Mouse (Mus musculus) brain, embryonic 14.5 days (tissue): ENCODE results near the gene Crtac1.

ENCODE experiments used
- CTCF ChIP-seq: fragments of 200-500 bp; IDR thresholded peaks from 2 replicates; pipeline ENCODE4 v1.5.1; 2012; ENCODE audit warnings: inconsistent platforms, mild to moderate bottlenecking, moderate library complexity, borderline replicate concordance; ENCODE audit not compliant: insufficient read depth, insufficient read length; ENCODE audit errors: extremely low read depth
- POLR2A ChIP-seq: fragments of 200-500 bp; IDR thresholded peaks from 2 replicates; pipeline ENCODE4 v1.6.1; 2012; ENCODE audit warnings: mild to moderate bottlenecking, inconsistent platforms, borderline replicate concordance; ENCODE audit not compliant: poor library complexity, insufficient read depth, insufficient read length, severe bottlenecking; ENCODE audit errors: extremely low read depth

GRCm38 (mm10) chr19:42328160-42328559, 103.4 kb downstream of the Crtac1 start:
- TF ChIP-seq CTCF (no peak), POLR2A (no peak)
